Mouse (Mus musculus): Measurements from ENCODE around the gene Ipo5.

Gene Ipo5

DNA sequence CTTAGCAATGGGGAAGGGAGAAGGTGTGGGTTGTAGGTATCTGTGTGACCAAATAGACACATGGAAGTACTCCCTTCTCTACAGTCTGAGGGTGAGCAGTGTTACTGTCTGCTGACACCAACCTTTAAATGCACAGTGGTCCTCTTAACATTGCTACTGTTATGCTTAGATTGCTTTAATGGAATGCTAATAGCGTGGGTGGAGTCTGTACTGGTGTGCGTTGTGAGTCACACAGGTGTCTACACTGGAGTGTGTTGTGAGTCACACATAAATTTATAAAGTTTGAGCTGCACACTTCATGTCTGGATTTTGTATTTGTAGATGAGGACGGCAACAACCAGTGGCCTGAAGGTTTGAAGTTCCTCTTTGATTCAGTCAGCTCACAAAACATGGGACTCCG, 10.8 kb downstream of the Ipo5 start:
- DNase-seq (ENCODE audit: low read depth, low spot score), result no peak

- peak; percentile 33 for DNase-seq (ENCODE audit: low read depth, low spot score)
Measured at GRCm38 (mm10) chr14:120924044-120924443, 13.0 kb downstream of the Ipo5 start.

GRCm38 (mm10) chr14:120925731-120926585, 14.9 kb downstream of the Ipo5 start:
- DNase-seq (ENCODE audit: low read depth, low spot score), result no peak

DNA sequence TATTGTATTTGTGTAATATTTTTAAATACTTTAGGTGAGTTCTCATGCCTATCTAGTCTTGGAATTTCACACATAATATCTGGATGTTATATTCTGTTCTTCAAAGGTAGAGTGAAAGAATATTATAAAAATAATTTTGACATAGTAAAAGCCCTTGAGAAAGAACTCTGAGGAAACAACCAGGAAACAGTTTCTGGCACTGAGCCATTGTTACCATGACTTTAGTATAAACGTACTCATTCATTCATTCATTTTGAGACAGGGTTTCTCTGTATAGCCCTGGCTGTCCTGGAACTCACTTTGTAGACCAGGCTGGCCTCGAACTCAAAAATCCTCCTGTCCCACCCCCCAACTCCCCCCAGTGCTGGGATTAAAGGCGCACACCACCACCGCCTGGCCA, 20.2 kb downstream of the Ipo5 start:
- no peak for DNase-seq (ENCODE audit: low read depth, low spot score)

DNA sequence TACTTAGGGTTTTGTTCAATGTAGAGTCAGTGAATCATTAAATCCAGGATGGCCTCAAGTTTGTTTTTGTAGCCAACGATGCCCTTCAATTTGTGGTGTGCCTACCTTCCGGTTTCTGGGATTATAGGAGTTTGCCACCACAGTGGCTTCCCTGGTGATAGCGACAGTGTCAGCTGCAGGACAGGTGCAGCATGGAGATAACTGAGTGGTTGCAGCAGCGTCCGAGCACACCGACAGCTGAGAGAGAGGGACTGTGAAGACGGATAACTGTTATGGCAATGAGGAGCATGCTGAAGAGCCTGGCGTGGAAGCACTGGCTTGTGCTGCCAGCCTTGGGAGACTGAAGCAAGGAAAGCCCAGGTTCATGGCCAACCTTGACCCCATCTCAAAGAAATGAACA, 22.6 kb downstream of the Ipo5 start:
- DNase-seq (ENCODE audit: low read depth, low spot score), result no peak

DNA sequence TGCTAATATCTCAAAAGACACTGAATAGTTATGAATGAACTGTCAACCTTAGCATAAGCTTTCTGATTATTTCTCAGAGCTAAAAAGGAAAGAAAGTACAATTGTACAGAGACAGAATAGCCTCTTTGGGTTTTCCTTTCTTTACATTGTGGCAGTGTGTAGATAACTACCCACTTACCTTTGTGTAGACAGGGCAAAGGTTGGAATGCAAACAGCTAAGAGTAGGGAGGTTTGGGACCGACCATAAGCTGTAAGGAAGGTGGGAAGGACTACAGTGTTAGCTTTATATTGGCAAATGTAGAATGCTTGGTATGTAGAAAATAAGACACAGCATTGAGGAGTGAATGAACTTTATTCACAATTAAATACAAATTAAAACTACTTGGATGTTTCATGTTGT, 26.1 kb downstream of the Ipo5 start:
- no peak for DNase-seq (ENCODE audit: low read depth, low spot score)

- DNase-seq (ENCODE audit: low read depth, low spot score), result no peak
Measured at GRCm38 (mm10) chr14:120942803-120943202, 31.8 kb downstream of the Ipo5 start.

DNA sequence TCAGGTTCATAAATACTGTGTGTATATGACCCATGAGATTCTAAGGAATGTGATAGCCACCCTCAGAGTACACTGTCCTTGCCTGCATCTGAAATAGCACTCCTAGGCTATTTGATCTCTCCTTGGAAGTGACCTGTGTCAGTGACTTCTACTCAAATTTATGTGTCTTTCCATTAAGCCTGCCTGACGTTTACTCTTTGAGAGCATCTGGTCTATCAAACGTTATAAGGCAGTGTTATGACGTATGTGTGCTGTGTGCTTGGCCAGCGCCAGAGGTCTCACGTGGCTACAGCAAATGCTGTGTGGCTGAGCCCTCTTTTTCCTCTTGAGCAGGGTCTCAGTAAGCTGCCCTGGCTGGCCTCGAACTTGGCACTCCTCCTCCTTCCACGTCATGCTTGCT, 34.1 kb downstream of the Ipo5 start:
- DNase-seq (ENCODE audit: low read depth, low spot score), result no peak

- no peak for DNase-seq (ENCODE audit: low read depth, low spot score)
Measured at GRCm38 (mm10) chr14:120947104-120947503, 36.1 kb downstream of the Ipo5 start.

- no peak for DNase-seq (ENCODE audit: low read depth, low spot score)
Measured at GRCm38 (mm10) chr14:120949002-120949401, 38.0 kb downstream of the Ipo5 start.

GRCm38 (mm10) chr14:120950068-120950467, 39.0 kb downstream of the Ipo5 start:
- no peak for DNase-seq (ENCODE audit: low read depth, low spot score)

GRCm38 (mm10) chr14:120952434-120952833, 41.4 kb downstream of the Ipo5 start:
- no peak for DNase-seq (ENCODE audit: low read depth, low spot score)

- DNase-seq (ENCODE audit: low read depth, low spot score), result no peak
Measured at GRCm38 (mm10) chr14:120960551-120960950, 49.5 kb downstream of the Ipo5 start.

GRCm38 (mm10) chr14:120960991-120961390, 50.0 kb downstream of the Ipo5 start:
- no peak for DNase-seq (ENCODE audit: low read depth, low spot score)

DNA sequence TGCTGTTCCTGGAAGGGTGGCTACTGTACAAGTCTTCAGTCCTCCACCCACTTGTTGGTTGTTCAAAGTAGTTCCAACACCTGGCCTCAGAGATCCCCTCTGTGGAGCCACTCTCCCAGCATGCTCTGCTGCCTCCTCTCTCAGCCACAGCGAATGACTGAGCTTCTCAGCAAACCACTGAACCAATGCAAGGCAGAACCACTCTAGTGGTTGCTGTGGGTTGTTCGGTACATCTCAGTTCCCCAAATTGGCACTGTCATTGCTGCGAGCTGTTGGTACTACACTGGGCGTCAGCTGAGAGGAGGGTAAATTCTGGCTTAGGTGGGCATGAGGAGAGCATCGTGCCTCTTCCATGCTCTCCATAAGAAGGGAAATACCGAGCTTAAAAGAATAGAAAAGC, 56.0 kb downstream of the Ipo5 start:
- DNase-seq (ENCODE audit: low read depth, low spot score), result no peak

DNA sequence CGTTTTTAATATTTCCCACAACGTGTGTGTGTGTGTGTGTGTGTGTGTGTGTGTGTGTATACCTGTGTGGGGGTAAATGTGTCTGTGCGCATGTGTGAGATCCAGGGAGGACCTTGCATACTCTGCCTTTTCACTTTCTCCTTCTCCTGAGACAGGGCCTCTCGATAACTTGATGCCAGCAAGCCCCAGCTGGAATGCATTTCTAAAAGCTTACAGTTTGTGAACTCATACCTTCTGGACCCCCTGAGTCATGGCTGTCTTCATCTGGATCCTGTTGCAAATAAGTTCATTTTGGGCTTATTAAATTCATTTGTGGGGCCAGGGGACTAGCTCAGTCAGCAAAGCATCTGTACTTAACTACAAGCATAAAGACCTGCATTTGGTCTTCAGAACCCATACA, 57.7 kb downstream of the Ipo5 start:
- DNase-seq (ENCODE audit: low read depth, low spot score), result peak; percentile 21

DNA sequence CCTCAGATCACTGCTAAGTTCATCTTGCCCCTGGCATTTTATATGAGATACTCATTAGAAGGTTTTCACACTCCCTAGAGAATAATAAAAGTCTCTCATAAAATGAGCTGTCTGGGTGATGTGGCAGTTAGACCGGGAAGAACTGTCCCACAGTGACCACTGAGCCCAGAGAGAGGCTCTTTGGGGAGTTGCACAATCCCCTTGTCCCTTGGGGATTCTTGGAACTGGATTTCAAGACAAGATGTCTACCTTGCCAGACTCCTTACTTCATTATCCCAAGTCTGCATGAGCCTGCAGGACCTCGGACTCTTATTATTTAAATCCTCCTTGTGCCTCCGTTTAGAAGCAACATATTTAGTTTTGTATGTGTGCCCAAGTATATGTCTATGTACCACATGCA, 58.6 kb downstream of the Ipo5 start:
- DNase-seq (ENCODE audit: low read depth, low spot score), result no peak

- no peak for DNase-seq (ENCODE audit: low read depth, low spot score)
Measured at GRCm38 (mm10) chr14:120970637-120971036, 59.6 kb downstream of the Ipo5 start.

- DNase-seq (ENCODE audit: low read depth, low spot score), result no peak
Measured at GRCm38 (mm10) chr14:120971313-120971712, 60.3 kb downstream of the Ipo5 start.

- DNase-seq (ENCODE audit: low read depth, low spot score), result peak; percentile 42
Measured at GRCm38 (mm10) chr14:120979559-120979958, 68.5 kb downstream of the Ipo5 start.

DNA sequence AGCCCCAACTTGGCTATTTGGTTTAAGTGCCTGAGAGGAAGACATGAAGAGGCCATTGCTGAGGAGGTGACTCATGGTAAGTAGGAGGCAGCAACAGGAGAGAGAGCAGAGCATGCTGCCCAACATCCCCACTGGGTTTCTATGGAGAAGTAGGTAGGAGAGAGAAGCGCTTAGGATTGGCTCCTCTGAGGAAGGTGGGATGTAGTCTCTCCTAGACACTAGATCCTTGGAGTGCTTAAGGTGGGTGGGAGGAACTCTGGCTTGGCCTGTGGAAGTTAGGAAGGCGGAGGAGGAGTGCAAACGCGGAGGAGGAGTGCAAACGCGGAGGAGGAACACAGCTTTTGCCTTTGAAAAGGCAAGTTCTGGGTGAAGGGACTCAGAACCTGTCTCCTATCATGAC, 78.1 kb downstream of the Ipo5 start:
- DNase-seq (ENCODE audit: low read depth, low spot score), result no peak

Measured in forelimb bud, embryonic 11.5 days (tissue).